Mouse (Mus musculus): ENCODE data around the gene Defb23. TPM values are rescaled to one million over a fixed set of nuclear protein-coding genes. Genes with fewer than 3 reads are reported as not detected.
A peak's percentile ranks its signal among the peaks of the same experiment; 100 is the strongest.

The Defb23 gene
- polyA plus RNA-seq, 1 experiment: not detected

- no peak overlapping the region for H3K27ac ChIP-seq (ENCODE audit: insufficient read depth, low read length)
- H3K36me3 ChIP-seq (ENCODE audit: control insufficient read depth, insufficient read depth, low read length, poor library complexity, severe bottlenecking): no peaks in the 10 kb centered on the region
- H3K9ac ChIP-seq (ENCODE audit: low read depth, poor library complexity, severe bottlenecking): no peak overlapping the region
- TF ChIP-seq EP300 (IDR thresholded peaks at IDR 0.05; ENCODE audit: insufficient read depth, low read depth, low read length) (no peak), POLR2A (IDR thresholded peaks at IDR 0.05; ENCODE audit: insufficient read depth, low read length) (no peak), CTCF (IDR thresholded peaks at IDR 0.05; ENCODE audit: low read depth, low read length) (peak; percentile 36)
- no peak overlapping the region for H3K4me3 ChIP-seq (ENCODE audit: low read depth, low read length)
- H3K4me1 ChIP-seq (ENCODE audit: control insufficient read depth, insufficient read depth, low read length): no peaks in the 10 kb centered on the region
- no peaks in the 10 kb centered on the region for H3K27me3 ChIP-seq (ENCODE audit: control insufficient read depth, insufficient read depth, low read length, poor library complexity, severe bottlenecking)
- no peaks in the 10 kb centered on the region for H3K9me3 ChIP-seq (replicated peaks; ENCODE audit: control insufficient read depth, insufficient read depth, low read length, poor library complexity, severe bottlenecking)
These were observed 28.7 kb upstream of the Defb23 start for GRCm38 (mm10) chr2:152493151-152493550.

- H3K36me3 ChIP-seq (ENCODE audit: control insufficient read depth, insufficient read depth, low read length, poor library complexity, severe bottlenecking): no peaks in the 10 kb centered on the region
- H3K27me3 ChIP-seq (ENCODE audit: control insufficient read depth, insufficient read depth, low read length, poor library complexity, severe bottlenecking): no peaks in the 10 kb centered on the region
- no peak within 1 kb of the TSS for H3K4me3 ChIP-seq (ENCODE audit: low read depth, low read length)
- no peak for TF ChIP-seq EP300 (IDR thresholded peaks at IDR 0.05; ENCODE audit: insufficient read depth, low read depth, low read length)
- TF ChIP-seq POLR2A (IDR thresholded peaks at IDR 0.05; ENCODE audit: insufficient read depth, low read length): no peak
- no peak for TF ChIP-seq CTCF (IDR thresholded peaks at IDR 0.05; ENCODE audit: low read depth, low read length)
- no peaks in the 10 kb centered on the region for H3K9me3 ChIP-seq (replicated peaks; ENCODE audit: control insufficient read depth, insufficient read depth, low read length, poor library complexity, severe bottlenecking)
- H3K27ac ChIP-seq (ENCODE audit: insufficient read depth, low read length): no peak within 1 kb of the TSS
- H3K4me1 ChIP-seq (ENCODE audit: control insufficient read depth, insufficient read depth, low read length): no peaks in the 10 kb centered on the region
- H3K9ac ChIP-seq (ENCODE audit: low read depth, poor library complexity, severe bottlenecking): no peak within 1 kb of the TSS
These were observed 25.6 kb upstream of the Defb23 start, which contains the start of gene Defb22 for GRCm38 (mm10) chr2:152490038-152490437. Defb22 (minus strand) TSS chr2:152490138.

- Histone ChIP-seq H3K4me1 (ENCODE audit: control insufficient read depth, insufficient read depth, low read length) (no peaks in the 10 kb centered on the region), H3K27ac (ENCODE audit: insufficient read depth, low read length) (no peak overlapping the region), H3K4me3 (ENCODE audit: low read depth, low read length) (no peak overlapping the region), H3K36me3 (ENCODE audit: control insufficient read depth, insufficient read depth, low read length, poor library complexity, severe bottlenecking) (no peaks in the 10 kb centered on the region), H3K9ac (ENCODE audit: low read depth, poor library complexity, severe bottlenecking) (no peak overlapping the region), H3K27me3 (ENCODE audit: control insufficient read depth, insufficient read depth, low read length, poor library complexity, severe bottlenecking) (no peaks in the 10 kb centered on the region), H3K9me3 (replicated peaks; ENCODE audit: control insufficient read depth, insufficient read depth, low read length, poor library complexity, severe bottlenecking) (no peaks in the 10 kb centered on the region)
- TF ChIP-seq CTCF (IDR thresholded peaks at IDR 0.05; ENCODE audit: low read depth, low read length) (peak; percentile 24), POLR2A (IDR thresholded peaks at IDR 0.05; ENCODE audit: insufficient read depth, low read length) (no peak)
These were observed 22.6 kb upstream of the Defb23 start for GRCm38 (mm10) chr2:152487024-152487423.

GRCm38 (mm10) chr2:152481726-152482125 is 17.3 kb upstream of the Defb23 start:
- no peak overlapping the region for H3K4me3 ChIP-seq (ENCODE audit: low read depth, low read length)
- TF ChIP-seq CTCF (IDR thresholded peaks at IDR 0.05; ENCODE audit: low read depth, low read length) (no peak), POLR2A (IDR thresholded peaks at IDR 0.05; ENCODE audit: insufficient read depth, low read length) (no peak), EP300 (IDR thresholded peaks at IDR 0.05; ENCODE audit: insufficient read depth, low read depth, low read length) (no peak)
- no peaks in the 10 kb centered on the region for H3K27me3 ChIP-seq (ENCODE audit: control insufficient read depth, insufficient read depth, low read length, poor library complexity, severe bottlenecking)
- H3K4me1 ChIP-seq (ENCODE audit: control insufficient read depth, insufficient read depth, low read length): no peaks in the 10 kb centered on the region
- H3K36me3 ChIP-seq (ENCODE audit: control insufficient read depth, insufficient read depth, low read length, poor library complexity, severe bottlenecking): no peaks in the 10 kb centered on the region
- no peaks in the 10 kb centered on the region for H3K9me3 ChIP-seq (replicated peaks; ENCODE audit: control insufficient read depth, insufficient read depth, low read length, poor library complexity, severe bottlenecking)
- no peak overlapping the region for H3K9ac ChIP-seq (ENCODE audit: low read depth, poor library complexity, severe bottlenecking)
- H3K27ac ChIP-seq (ENCODE audit: insufficient read depth, low read length): no peak overlapping the region

- no peak overlapping the region for H3K9ac ChIP-seq (ENCODE audit: low read depth, poor library complexity, severe bottlenecking)
- H3K27me3 ChIP-seq (ENCODE audit: control insufficient read depth, insufficient read depth, low read length, poor library complexity, severe bottlenecking): no peaks in the 10 kb centered on the region
- H3K9me3 ChIP-seq (replicated peaks; ENCODE audit: control insufficient read depth, insufficient read depth, low read length, poor library complexity, severe bottlenecking): no peaks in the 10 kb centered on the region
- no peak for TF ChIP-seq CTCF (IDR thresholded peaks at IDR 0.05; ENCODE audit: low read depth, low read length)
- TF ChIP-seq EP300 (IDR thresholded peaks at IDR 0.05; ENCODE audit: insufficient read depth, low read depth, low read length): no peak
- TF ChIP-seq POLR2A (IDR thresholded peaks at IDR 0.05; ENCODE audit: insufficient read depth, low read length): no peak
- no peaks in the 10 kb centered on the region for H3K36me3 ChIP-seq (ENCODE audit: control insufficient read depth, insufficient read depth, low read length, poor library complexity, severe bottlenecking)
- no peaks in the 10 kb centered on the region for H3K4me1 ChIP-seq (ENCODE audit: control insufficient read depth, insufficient read depth, low read length)
- H3K4me3 ChIP-seq (ENCODE audit: low read depth, low read length): no peak overlapping the region
- H3K27ac ChIP-seq (ENCODE audit: insufficient read depth, low read length): no peak overlapping the region
These were observed 16.5 kb upstream of the Defb23 start for GRCm38 (mm10) chr2:152480881-152481280.

GRCm38 (mm10) chr2:152476763-152477162 is 12.3 kb upstream of the Defb23 start, which contains the start of gene Defb20:
Defb20 (plus strand) TSS chr2:152477063.
- Histone ChIP-seq H3K27ac (ENCODE audit: insufficient read depth, low read length) (no peak within 1 kb of the TSS), H3K27me3 (ENCODE audit: control insufficient read depth, insufficient read depth, low read length, poor library complexity, severe bottlenecking) (no peaks in the 10 kb centered on the region), H3K9ac (ENCODE audit: low read depth, poor library complexity, severe bottlenecking) (no peak within 1 kb of the TSS), H3K4me1 (ENCODE audit: control insufficient read depth, insufficient read depth, low read length) (no peaks in the 10 kb centered on the region), H3K4me3 (ENCODE audit: low read depth, low read length) (no peak within 1 kb of the TSS), H3K36me3 (ENCODE audit: control insufficient read depth, insufficient read depth, low read length, poor library complexity, severe bottlenecking) (no peaks in the 10 kb centered on the region), H3K9me3 (replicated peaks; ENCODE audit: control insufficient read depth, insufficient read depth, low read length, poor library complexity, severe bottlenecking) (no peaks in the 10 kb centered on the region)
- no peak for TF ChIP-seq CTCF (IDR thresholded peaks at IDR 0.05; ENCODE audit: low read depth, low read length)

Measured in ES-Bruce4 (cell line).